Comparison of ENCODE assay signal across 13 mouse cellular contexts in genomic region chr5:131850632-131851335, GRCm38 (mm10).
DNase-seq lines count a peak whose midpoint lies in the region; ATAC-seq and TF ChIP-seq lines count a peak whose summit lies in the region.
"Had no signal": no experiment of that assay in that cellular context is flagged by ENCODE, and none has a peak within 500 bp of the region (broad histone marks: within the 10 kb centered on the region; RNA-seq: fewer than 3 reads in every experiment).

No protein-coding gene starts in this region.

- TF ChIP-seq CTCF in cerebellum, adult 2 months (IDR thresholded peaks at IDR 0.05; ENCODE audit: borderline replicate concordance, insufficient read depth, low read depth, low read length) = no peak

- no peak overlapping the region for H3K4me3 ChIP-seq in heart, embryonic 10.5 days
- no peak overlapping the region for H3K4me3 ChIP-seq in neural tube, embryonic 12.5 days
- H3K4me3 ChIP-seq in kidney, embryonic 15.5 days (replicated peaks) = no peak overlapping the region
- no peak overlapping the region for H3K4me3 ChIP-seq in cerebellum, adult 2 months (replicated peaks; ENCODE audit: insufficient read depth, low read depth, low read length)
- H3K4me3 ChIP-seq: liver, embryonic 12.5 days had no signal

- H3K27me3 ChIP-seq in heart, embryonic 10.5 days (ENCODE audit: insufficient read depth, poor library complexity, severe bottlenecking) = 0 out of 2 replicates have a peak, but pooled peaks cover 9% of the 10 kb centered on the region
- peaks cover 22% of the 10 kb centered on the region; the same call in 1 of the 2 replicates for H3K27me3 ChIP-seq in neural tube, embryonic 12.5 days (replicated peaks)
- H3K27me3 ChIP-seq in kidney, embryonic 15.5 days = peaks cover 8% of the 10 kb centered on the region
- H3K27me3 ChIP-seq in cerebellum, adult 2 months (ENCODE audit: control insufficient read depth, insufficient read depth, low read length) = no peaks in the 10 kb centered on the region
- H3K27me3 ChIP-seq: liver, embryonic 12.5 days had no signal

- no peak for ATAC-seq in neural tube, embryonic 12.5 days (ENCODE audit: low FRiP score, low read depth)
- ATAC-seq in kidney, embryonic 15.5 days (replicated peaks; ENCODE audit: low FRiP score) = no peak; the same call in 1 of the 2 replicates
- ATAC-seq: activated CD4-positive, CD25-positive, alpha-beta regulatory T cell, adult 4 months; liver, embryonic 12.5 days had no signal

- intact Hi-C loops in heart, postnatal 25 days (cut with DNase I) = no loop called here

- no peaks in the 10 kb centered on the region for H3K9me3 ChIP-seq in heart, embryonic 10.5 days
- H3K9me3 ChIP-seq in neural tube, embryonic 12.5 days = no peaks in the 10 kb centered on the region
- no peaks in the 10 kb centered on the region for H3K9me3 ChIP-seq in kidney, embryonic 15.5 days (replicated peaks)
- H3K9me3 ChIP-seq: liver, embryonic 12.5 days had no signal

- 0 out of 2 replicates have a peak overlapping the region, but pooled peaks have one; percentile 39 for H3K27ac ChIP-seq in heart, embryonic 10.5 days
- H3K27ac ChIP-seq in neural tube, embryonic 12.5 days = no peak overlapping the region
- 0 out of 2 replicates have a peak overlapping the region, but pooled peaks have one; percentile 11 for H3K27ac ChIP-seq in kidney, embryonic 15.5 days
- H3K27ac ChIP-seq in cerebellum, adult 2 months (ENCODE audit: insufficient read depth, low read length) = no peak overlapping the region
- H3K27ac ChIP-seq: liver, embryonic 12.5 days had no signal

- H3K4me1 ChIP-seq in heart, embryonic 10.5 days = peaks cover 19% of the 10 kb centered on the region
- H3K4me1 ChIP-seq in neural tube, embryonic 12.5 days = peaks cover 42% of the 10 kb centered on the region
- peaks cover 32% of the 10 kb centered on the region for H3K4me1 ChIP-seq in kidney, embryonic 15.5 days
- H3K4me1 ChIP-seq in cerebellum, adult 2 months (ENCODE audit: control insufficient read depth, insufficient read depth, low read length) = no peaks in the 10 kb centered on the region
- H3K4me1 ChIP-seq: liver, embryonic 12.5 days had no signal

- H3K9ac ChIP-seq in neural tube, embryonic 12.5 days = no peak overlapping the region
- no peak overlapping the region for H3K9ac ChIP-seq in kidney, embryonic 15.5 days
- H3K9ac ChIP-seq: liver, embryonic 12.5 days had no signal

- H3K4me2 ChIP-seq in neural tube, embryonic 12.5 days (replicated peaks) = 0 out of 2 replicates have a peak overlapping the region, but pooled peaks have one; percentile 41
- H3K4me2 ChIP-seq in kidney, embryonic 15.5 days = no peak overlapping the region
- H3K4me2 ChIP-seq: heart, embryonic 11.5 days; liver, embryonic 12.5 days had no signal

- 57% methylated on average over 8 of the region's 8 CpGs for WGBS in heart, embryonic 10.5 days
- WGBS in neural tube, embryonic 12.5 days = 56% methylated on average over 8 of the region's 8 CpGs
- WGBS in kidney, embryonic 15.5 days = 55% methylated on average over 8 of the region's 8 CpGs
- WGBS in cerebellum, adult 2 months = 91% methylated on average over 8 of the region's 8 CpGs

- no peaks in the 10 kb centered on the region for H3K36me3 ChIP-seq in heart, embryonic 10.5 days
- no peaks in the 10 kb centered on the region for H3K36me3 ChIP-seq in neural tube, embryonic 12.5 days
- no peaks in the 10 kb centered on the region for H3K36me3 ChIP-seq in kidney, embryonic 15.5 days
- H3K36me3 ChIP-seq: liver, embryonic 12.5 days had no signal

- no peak for TF ChIP-seq POLR2A in cerebellum, adult 2 months (IDR thresholded peaks at IDR 0.05; ENCODE audit: borderline replicate concordance, insufficient read depth, low read length)

- DNase-seq in heart, embryonic 10.5 days (ENCODE audit: low spot score) = no peak
- DNase-seq in heart, postnatal 25 days (ENCODE audit: low spot score) = no peak
- no peak for DNase-seq in neural tube, embryonic 10.5 days (ENCODE audit: extremely low spot score, low spot score)
- DNase-seq in cerebellum, adult 2 months = no peak
- no peak for DNase-seq in adrenal gland, adult (ENCODE audit: inconsistent age in 2 of 2, low spot score in 1 of 2)
- no peak for DNase-seq in urinary bladder, postnatal 10 days (ENCODE audit: low spot score)
- DNase-seq: cerebellum, adult 9-11 months; gastrocnemius, postnatal 10 days had no signal

Comparison
In these comparisons a context has a peak if more than half of its experiments do, and no peak if none do; other contexts are left out.
1. H3K27ac ChIP-seq: peak in heart, embryonic 10.5 days (single experiment) and kidney, embryonic 15.5 days (single experiment); none in neural tube, embryonic 12.5 days (single experiment) and cerebellum, adult 2 months (single experiment).